Mouse (Mus musculus) spleen, adult 2 months (tissue): ENCODE results near the gene Fkbp9.

Experiments used
- CTCF ChIP-seq: fragments of 200-500 bp; IDR thresholded peaks from 2 replicates; pipeline ENCODE4 v1.5.1; 2011; ENCODE audit warnings: mild to moderate bottlenecking, inconsistent platforms; ENCODE audit not compliant: insufficient read depth, insufficient read length, insufficient replicate concordance; ENCODE audit errors: extremely low read depth
- POLR2A ChIP-seq: fragments of 200-500 bp; IDR thresholded peaks from 2 replicates; pipeline ENCODE4 v1.6.1; 2011; ENCODE audit warnings: low read depth, low read length, inconsistent platforms

GRCm38 (mm10) chr6:56916279-56916678 lies 84.4 kb downstream of the Fkbp9 start:
- TF ChIP-seq CTCF, result no peak
- no peak for TF ChIP-seq POLR2A
